Comparison of ENCODE assay signal across 10 mouse cellular contexts in genomic region chrX:94233432-94233831, GRCm38 (mm10). TPM values are rescaled to one million over a fixed set of nuclear protein-coding genes. Genes with fewer than 3 reads are reported as not detected.
A peak's percentile ranks its signal among the peaks of the same experiment; 100 is the strongest.
DNase-seq lines count a peak whose midpoint lies in the region; ATAC-seq and TF ChIP-seq lines count a peak whose summit lies in the region.
"Had no signal": no experiment of that assay in that cellular context is flagged by ENCODE, and none has a peak within 500 bp of the region (broad histone marks: within the 10 kb centered on the region; RNA-seq: fewer than 3 reads in every experiment).

No protein-coding gene starts in this region.

- DNase-seq in forebrain, embryonic 11.5 days (ENCODE audit: low spot score) = no peak
- no peak for DNase-seq in lung, postnatal 4 days
- DNase-seq in limb, embryonic 10.5 days (ENCODE audit: low spot score) = no peak
- no peak for DNase-seq in stomach, postnatal 0 days (ENCODE audit: low spot score)
- DNase-seq in cerebellum, adult 9-11 months = no peak
- no peak for DNase-seq in embryo, embryonic 10 days (ENCODE audit: low spot score)
- DNase-seq: gastrocnemius, postnatal 14 days had no signal

- no peak overlapping the region for H3K27ac ChIP-seq in forebrain, embryonic 12.5 days
- no peak overlapping the region for H3K27ac ChIP-seq in forebrain, embryonic 11.5 days (ENCODE audit: low read depth, low read length)
- H3K27ac ChIP-seq in lung, embryonic 15.5 days = no peak overlapping the region
- no peak overlapping the region for H3K27ac ChIP-seq in limb, embryonic 10.5 days
- no peak overlapping the region for H3K27ac ChIP-seq in stomach, postnatal 0 days (replicated peaks)

- H3K4me3 ChIP-seq in forebrain, embryonic 12.5 days (replicated peaks) = no peak overlapping the region
- H3K4me3 ChIP-seq in forebrain, embryonic 11.5 days (ENCODE audit: low read depth, low read length) = no peak overlapping the region
- no peak overlapping the region for H3K4me3 ChIP-seq in lung, embryonic 15.5 days
- H3K4me3 ChIP-seq in limb, embryonic 10.5 days = peak overlapping the region; percentile 65
- H3K4me3 ChIP-seq in stomach, postnatal 0 days (ENCODE audit: low read depth, low read length) = 0 out of 2 replicates have a peak overlapping the region, but pooled peaks have one; percentile 66

- H3K27me3 ChIP-seq in forebrain, embryonic 12.5 days = peaks cover 57% of the 10 kb centered on the region
- H3K27me3 ChIP-seq in forebrain, embryonic 11.5 days (ENCODE audit: control insufficient read depth, insufficient read depth, low read length) = peaks cover 32% of the 10 kb centered on the region
- peaks cover 52% of the 10 kb centered on the region for H3K27me3 ChIP-seq in lung, embryonic 15.5 days
- H3K27me3 ChIP-seq in limb, embryonic 10.5 days (ENCODE audit: low read depth, poor library complexity, severe bottlenecking) = peaks cover 92% of the 10 kb centered on the region
- H3K27me3 ChIP-seq in stomach, postnatal 0 days (ENCODE audit: control insufficient read depth, insufficient read depth, low read length) = no peaks in the 10 kb centered on the region

- TF ChIP-seq CTCF in stomach, postnatal 0 days (IDR thresholded peaks at IDR 0.05; ENCODE audit: low read depth) = no peak

- peak overlapping the region; percentile 53; the same call in 1 of the 2 replicates for H3K4me2 ChIP-seq in forebrain, embryonic 12.5 days
- no peak overlapping the region for H3K4me2 ChIP-seq in forebrain, embryonic 11.5 days (ENCODE audit: low read depth, low read length, severe bottlenecking)
- H3K4me2 ChIP-seq in lung, embryonic 15.5 days = peak overlapping the region; percentile 58; the same call in 1 of the 2 replicates
- no peak overlapping the region for H3K4me2 ChIP-seq in stomach, postnatal 0 days (replicated peaks; ENCODE audit: low read depth)

- no peak for TF ChIP-seq EP300 in stomach, postnatal 0 days (optimal IDR thresholded peaks at IDR 0.05)

- 42% methylated on average over 5 of the region's 5 CpGs for WGBS in forebrain, embryonic 12.5 days
- WGBS in forebrain, embryonic 11.5 days = 51% methylated on average over 5 of the region's 5 CpGs
- 39% methylated on average over 5 of the region's 5 CpGs for WGBS in lung, embryonic 15.5 days
- 44% methylated on average over 5 of the region's 5 CpGs for WGBS in limb, embryonic 10.5 days
- WGBS in stomach, postnatal 0 days = 33% methylated on average over 5 of the region's 5 CpGs

- ATAC-seq in forebrain, embryonic 12.5 days (ENCODE audit: low FRiP score) = no peak
- no peak for ATAC-seq in forebrain, embryonic 11.5 days (replicated peaks; ENCODE audit: low FRiP score)
- ATAC-seq in lung, embryonic 15.5 days (ENCODE audit: borderline replicate concordance, extremely low read depth, low FRiP score, low TSS enrichment) = no peak
- no peak for ATAC-seq in stomach, postnatal 0 days (ENCODE audit: low FRiP score, low TSS enrichment)

- H3K4me1 ChIP-seq in forebrain, embryonic 12.5 days = no peaks in the 10 kb centered on the region
- H3K4me1 ChIP-seq in forebrain, embryonic 11.5 days (replicated peaks; ENCODE audit: control insufficient read depth, insufficient read depth, low read length) = no peaks in the 10 kb centered on the region
- no peaks in the 10 kb centered on the region for H3K4me1 ChIP-seq in lung, embryonic 15.5 days
- H3K4me1 ChIP-seq in limb, embryonic 10.5 days = no peaks in the 10 kb centered on the region
- no peaks in the 10 kb centered on the region for H3K4me1 ChIP-seq in stomach, postnatal 0 days (replicated peaks; ENCODE audit: control insufficient read depth, insufficient read depth)
- H3K4me1 ChIP-seq: megakaryocyte, embryonic 14.5 days had no signal

- H3K9me3 ChIP-seq in forebrain, embryonic 12.5 days = no peaks in the 10 kb centered on the region
- H3K9me3 ChIP-seq in forebrain, embryonic 11.5 days (ENCODE audit: control insufficient read depth, low read length) = no peaks in the 10 kb centered on the region
- H3K9me3 ChIP-seq in lung, embryonic 15.5 days = no peaks in the 10 kb centered on the region
- no peaks in the 10 kb centered on the region; the same call in 1 of the 2 replicates for H3K9me3 ChIP-seq in limb, embryonic 10.5 days (replicated peaks)
- H3K9me3 ChIP-seq in stomach, postnatal 0 days (ENCODE audit: control insufficient read depth, low read length) = no peaks in the 10 kb centered on the region

- no peak overlapping the region for H3K9ac ChIP-seq in forebrain, embryonic 12.5 days
- no peak overlapping the region for H3K9ac ChIP-seq in forebrain, embryonic 11.5 days (ENCODE audit: low read length)
- H3K9ac ChIP-seq in lung, embryonic 15.5 days = no peak overlapping the region
- H3K9ac ChIP-seq in stomach, postnatal 0 days (ENCODE audit: low read length) = no peak overlapping the region

- H3K36me3 ChIP-seq in forebrain, embryonic 12.5 days (replicated peaks) = no peaks in the 10 kb centered on the region
- H3K36me3 ChIP-seq in forebrain, embryonic 11.5 days (ENCODE audit: control insufficient read depth, insufficient read depth, low read length) = no peaks in the 10 kb centered on the region
- H3K36me3 ChIP-seq in lung, embryonic 15.5 days = no peaks in the 10 kb centered on the region
- no peaks in the 10 kb centered on the region for H3K36me3 ChIP-seq in limb, embryonic 10.5 days
- H3K36me3 ChIP-seq in stomach, postnatal 0 days (ENCODE audit: control insufficient read depth, insufficient read depth, low read length) = no peaks in the 10 kb centered on the region

RNA-seq across cellular contexts. Expression of gene Klhl15, which starts 1.0 kb away (rescaled TPM):
- 10.6 and 11.9 TPM in 2 replicates for polyA plus RNA-seq in forebrain, embryonic 12.5 days (2016; fragmentation: Nextera tagmentation; extraction: Ambion mirVana)
- 11.2 and 11.6 TPM in 2 replicates for polyA plus RNA-seq in forebrain, embryonic 11.5 days (2014; fragmentation: Nextera tagmentation; extraction: Ambion mirVana)
- polyA plus RNA-seq in lung, embryonic 15.5 days (2015; fragmentation: Nextera tagmentation; extraction: Ambion mirVana) = 7.6 and 7.7 TPM in 2 replicates
- polyA plus RNA-seq in limb, embryonic 10.5 days (2016; fragmentation: Nextera tagmentation; extraction: Ambion mirVana) = 4.2 and 6.8 TPM in 2 replicates
- polyA plus RNA-seq in stomach, postnatal 0 days (2015; fragmentation: Nextera tagmentation; extraction: Ambion mirVana) = 5.6 and 5.9 TPM in 2 replicates

RNA-seq across cellular contexts. Expression of gene Eif2s3x, which starts 20.8 kb away (rescaled TPM):
- polyA plus RNA-seq in forebrain, embryonic 12.5 days (2016; fragmentation: Nextera tagmentation; extraction: Ambion mirVana) = 109 and 114 TPM in 2 replicates
- 127 and 132 TPM in 2 replicates for polyA plus RNA-seq in forebrain, embryonic 11.5 days (2014; fragmentation: Nextera tagmentation; extraction: Ambion mirVana)
- 72.6 and 73.5 TPM in 2 replicates for polyA plus RNA-seq in lung, embryonic 15.5 days (2015; fragmentation: Nextera tagmentation; extraction: Ambion mirVana)
- 104 and 105 TPM in 2 replicates for polyA plus RNA-seq in limb, embryonic 10.5 days (2016; fragmentation: Nextera tagmentation; extraction: Ambion mirVana)
- polyA plus RNA-seq in stomach, postnatal 0 days (2015; fragmentation: Nextera tagmentation; extraction: Ambion mirVana) = 37.0 and 38.8 TPM in 2 replicates

Comparison
In these comparisons a context has a peak if more than half of its experiments do, and no peak if none do; other contexts are left out.
1. H3K4me2 ChIP-seq: peak in forebrain, embryonic 12.5 days (single experiment) and lung, embryonic 15.5 days (single experiment); none in forebrain, embryonic 11.5 days (single experiment) and stomach, postnatal 0 days (single experiment).
2. H3K4me3 ChIP-seq: peak in limb, embryonic 10.5 days (single experiment) and stomach, postnatal 0 days (single experiment); none in forebrain, embryonic 12.5 days (single experiment), forebrain, embryonic 11.5 days (single experiment) and lung, embryonic 15.5 days (single experiment).